Mouse (Mus musculus) embryo, embryonic 11.5 days (tissue): ENCODE data around the gene Gm20388.

ENCODE experiments used
- DNase-seq: peaks from one replicate; pipeline ENCODE4 v3.0.0-alpha.2; 2012; ENCODE audit warnings: low read depth, low spot score

Gm20388 gene

DNA sequence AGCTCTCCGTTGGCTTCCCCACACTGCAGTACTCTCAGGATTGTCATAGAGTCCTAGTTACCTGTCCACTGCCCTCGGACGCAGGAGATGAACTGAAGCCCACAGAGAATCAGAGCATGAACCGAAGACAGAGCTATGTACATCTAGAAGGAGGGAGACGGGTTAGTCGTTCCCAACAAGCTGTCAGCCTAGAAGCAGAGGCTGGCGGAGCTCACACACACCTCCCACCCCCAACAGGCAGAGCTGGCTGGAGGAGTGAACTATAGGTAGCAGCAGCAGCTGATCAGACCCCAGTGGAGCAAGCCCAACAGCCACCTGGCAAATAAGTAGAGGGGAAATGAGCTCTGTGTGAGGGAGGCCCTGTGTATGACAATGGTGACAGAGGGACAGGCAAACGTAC lies 174.1 kb downstream of the Gm20388 start:
- DNase-seq: no peak

DNA sequence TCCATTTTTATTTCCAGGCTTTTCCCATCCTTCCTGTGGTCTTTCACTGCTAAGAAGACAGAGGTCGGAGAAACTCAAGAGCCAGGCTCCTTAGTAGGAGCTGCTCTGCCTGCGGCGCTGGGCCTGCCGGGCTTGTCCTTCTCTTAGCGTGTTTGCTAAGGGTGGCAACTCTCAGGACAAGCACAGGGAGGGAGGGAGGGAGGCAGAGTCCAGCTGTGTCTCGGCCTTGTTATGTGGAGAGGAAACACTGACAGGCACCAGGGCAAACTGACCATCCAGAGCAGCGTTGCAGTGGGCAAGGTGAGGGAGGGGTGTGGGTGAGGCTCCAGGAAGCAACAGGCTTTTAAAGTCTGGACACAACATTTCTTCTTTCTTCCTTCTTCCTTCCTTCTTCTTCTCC lies 178.9 kb downstream of the Gm20388 start:
- no peak for DNase-seq

DNA sequence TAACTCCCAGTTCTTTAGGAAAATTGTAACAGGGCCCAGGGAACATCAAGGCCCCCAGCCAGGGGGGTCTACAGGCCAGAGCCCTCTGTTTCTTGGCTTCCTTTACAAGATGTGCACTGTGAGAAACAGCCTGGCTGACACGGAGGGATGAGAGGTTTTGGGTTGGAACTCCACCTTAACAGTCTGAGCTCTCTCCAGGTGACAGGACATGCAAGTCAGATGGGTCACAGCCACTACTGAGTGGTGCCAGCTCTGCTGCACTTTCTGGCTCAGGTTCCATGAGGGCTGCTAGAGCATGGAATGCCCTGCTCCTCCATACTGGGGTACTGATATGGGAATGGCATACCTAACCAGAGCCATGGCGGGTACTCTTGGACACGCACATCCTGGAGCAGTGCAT lies 180.4 kb downstream of the Gm20388 start:
- no peak for DNase-seq

DNA sequence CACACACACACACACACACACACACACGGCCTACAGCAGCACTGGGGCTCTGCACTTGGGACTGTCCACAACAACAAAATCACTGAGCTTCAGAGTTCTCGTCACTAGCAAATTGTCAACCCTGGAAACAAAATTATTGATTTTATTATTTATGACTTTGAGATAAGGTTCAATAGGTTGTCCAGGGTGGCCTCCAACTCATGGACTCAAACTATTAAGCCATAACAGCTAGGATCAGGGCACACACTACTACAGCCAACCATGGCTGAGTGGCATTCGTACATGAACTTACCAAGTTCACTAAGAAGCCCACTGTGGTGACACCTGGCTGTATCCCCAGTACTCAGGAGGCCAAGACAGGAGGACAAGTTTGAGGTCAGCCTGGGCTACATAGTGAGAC lies 182.5 kb downstream of the Gm20388 start:
- no peak for DNase-seq

DNA sequence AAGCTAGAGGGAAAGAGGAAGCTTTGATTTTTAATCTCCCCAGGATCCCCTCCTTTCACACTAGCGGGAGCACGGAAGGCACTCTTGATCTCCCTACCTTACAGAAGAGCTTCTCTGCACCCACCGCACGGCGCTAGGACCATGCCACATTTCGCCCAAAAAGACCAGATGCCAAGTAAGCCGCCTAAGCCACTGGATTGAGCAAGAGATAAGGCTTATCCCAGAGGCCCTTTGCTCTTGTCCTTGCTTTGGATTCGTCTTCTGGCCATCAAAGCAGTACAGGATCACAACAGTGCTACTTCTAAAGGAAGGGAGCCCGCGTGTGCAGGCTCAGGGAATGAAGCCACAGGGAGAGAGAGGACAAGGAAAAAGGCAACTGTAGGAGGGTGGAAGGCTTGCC lies 184.2 kb downstream of the Gm20388 start:
- no peak for DNase-seq

DNA sequence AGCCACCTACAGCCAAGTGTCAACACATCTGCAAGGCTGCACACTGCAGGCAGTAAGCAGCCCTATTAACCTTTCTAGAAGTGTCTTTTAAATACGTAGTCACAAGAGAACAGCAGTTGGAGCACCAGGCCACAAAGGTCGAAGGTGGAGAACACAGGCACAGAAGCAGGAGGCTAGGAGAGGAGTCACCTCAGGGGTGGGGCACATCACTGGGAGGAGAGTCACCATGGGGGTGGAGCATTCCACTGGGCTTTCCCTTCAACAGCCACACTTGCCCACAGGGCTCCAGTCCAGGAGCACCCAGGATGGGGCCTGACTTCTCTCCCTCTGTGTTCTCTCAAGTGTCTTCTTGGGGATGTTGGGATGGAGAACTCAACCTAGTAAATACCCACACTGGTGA lies 185.8 kb downstream of the Gm20388 start:
- DNase-seq: no peak

DNA sequence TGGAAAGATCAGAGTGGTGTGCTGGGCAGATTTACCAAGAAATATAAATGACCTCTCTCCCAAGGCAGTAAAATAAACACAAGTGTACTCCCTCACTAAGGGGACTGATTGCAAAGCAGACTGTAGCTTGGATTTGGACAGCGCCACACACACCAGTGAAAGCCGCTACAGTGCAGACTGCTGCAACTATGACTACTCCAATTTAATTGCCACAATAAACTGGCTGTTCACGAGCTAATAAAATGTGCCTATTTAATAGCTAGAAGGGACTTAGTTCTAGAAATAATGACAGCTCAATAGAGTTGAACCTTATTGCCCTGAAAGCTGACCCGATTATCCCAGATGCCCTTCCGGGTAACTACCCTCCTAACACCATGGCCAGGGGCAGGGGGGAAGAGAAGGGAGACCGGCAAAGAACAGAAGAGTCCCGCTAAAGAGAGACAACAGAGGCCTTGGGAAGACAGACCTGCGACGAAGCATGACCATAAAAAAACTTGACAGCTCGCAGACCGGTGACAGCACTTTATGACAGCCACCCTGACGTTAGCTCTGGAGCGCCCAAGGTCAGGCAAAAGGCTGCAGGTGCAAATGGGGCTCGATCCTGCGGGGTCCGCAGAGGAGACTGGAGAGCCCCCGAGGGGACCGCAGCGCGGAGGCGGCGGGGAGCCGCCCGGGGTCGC lies 189.9 kb downstream of the Gm20388 start:
- DNase-seq: no peak

DNA sequence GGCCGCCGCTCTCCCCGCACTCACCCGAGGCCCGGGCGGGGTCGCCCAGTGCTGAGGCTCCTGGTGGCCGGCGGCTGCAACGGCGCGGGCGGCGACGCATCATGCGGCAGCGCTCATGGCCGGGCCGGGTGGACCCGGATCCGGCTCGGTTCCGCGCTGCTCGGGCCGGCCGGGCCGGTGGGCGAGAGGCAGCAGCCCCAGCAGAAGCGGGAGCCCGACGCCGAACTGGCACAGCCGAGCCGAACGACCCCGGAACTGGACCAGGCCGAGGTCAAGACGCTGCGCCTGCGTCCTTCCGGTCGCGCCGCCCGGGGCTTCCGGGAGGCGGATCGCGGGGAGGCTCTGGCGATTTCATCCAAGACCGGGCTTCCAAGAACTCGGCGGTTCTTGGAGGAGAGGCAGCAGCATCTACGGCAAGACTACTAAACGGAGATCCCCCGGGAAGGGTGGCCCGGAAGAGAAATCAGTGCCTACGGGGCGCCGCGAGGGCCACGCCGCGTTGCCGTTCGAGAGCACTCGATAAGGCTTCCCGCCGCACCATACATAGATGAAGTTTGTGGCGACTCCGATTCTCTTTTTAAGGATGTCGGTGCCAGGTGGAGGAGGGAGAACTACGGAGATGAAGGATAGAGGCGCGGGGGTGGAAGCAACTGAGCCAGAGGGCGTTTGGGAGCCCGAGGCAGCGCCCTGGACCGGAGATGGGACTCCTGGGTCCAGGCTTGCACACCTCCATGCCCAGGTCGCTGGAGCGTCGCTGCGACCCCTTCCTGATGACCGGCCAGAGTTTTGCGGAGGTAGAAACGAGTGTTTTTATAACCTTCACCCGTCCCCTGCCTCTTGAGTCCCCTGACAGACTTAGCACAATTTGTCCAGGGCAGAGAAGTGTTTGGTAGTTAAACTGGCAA lies 190.7 kb downstream of the Gm20388 start, which contains the start of gene Zdhhc7:
Gene Zdhhc7 (minus strand): TSS at position 415 of the 905 bp plus-strand sequence.
- DNase-seq: no peak

DNA sequence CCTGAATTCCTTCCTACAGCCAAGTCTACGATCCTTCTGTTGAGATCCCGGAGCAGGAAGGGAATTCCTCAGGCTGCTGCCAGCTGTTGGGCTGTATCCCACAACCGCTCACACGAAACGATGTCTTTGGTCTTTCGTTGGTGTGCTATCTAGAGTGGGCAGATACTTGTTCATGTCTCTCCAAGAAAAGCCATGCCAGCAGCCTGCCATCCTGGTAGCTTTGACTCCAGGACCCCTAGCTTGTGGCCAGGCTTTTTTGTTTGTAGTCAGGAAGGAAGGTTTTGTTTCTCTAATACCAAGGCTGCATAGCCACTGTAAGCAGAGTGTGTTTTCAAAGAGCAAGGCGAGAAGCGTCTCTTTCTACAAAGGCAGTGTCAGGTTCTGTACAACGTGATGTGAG lies 193.3 kb downstream of the Gm20388 start:
- no peak for DNase-seq

DNA sequence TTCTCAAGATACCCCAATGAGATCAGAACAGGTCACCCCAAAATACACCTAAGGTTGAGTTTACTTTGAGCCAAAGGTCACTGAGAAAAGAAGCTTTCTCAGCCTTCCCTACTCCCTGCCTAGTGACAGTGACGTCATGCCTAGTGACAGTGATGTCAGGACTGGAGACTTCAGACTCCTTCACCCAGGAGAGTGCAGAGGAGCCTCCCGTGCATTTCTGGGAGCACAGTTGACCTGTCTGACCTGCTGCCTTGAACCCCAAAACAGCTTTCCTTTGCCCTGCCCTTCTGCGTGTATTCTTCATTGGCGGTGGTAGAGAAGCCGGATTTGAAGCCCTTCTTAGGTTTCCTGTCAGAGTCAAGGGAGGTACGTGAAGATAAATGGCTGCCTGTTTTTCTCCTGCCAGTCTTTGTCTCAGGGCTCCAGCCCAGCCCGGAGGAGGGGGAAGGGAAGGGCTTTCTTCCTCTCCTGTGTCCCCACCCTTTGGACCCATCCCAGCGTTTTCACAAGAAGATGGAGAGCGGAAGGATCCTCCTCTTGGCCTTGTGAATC lies 194.2 kb downstream of the Gm20388 start:
- DNase-seq: no peak

DNA sequence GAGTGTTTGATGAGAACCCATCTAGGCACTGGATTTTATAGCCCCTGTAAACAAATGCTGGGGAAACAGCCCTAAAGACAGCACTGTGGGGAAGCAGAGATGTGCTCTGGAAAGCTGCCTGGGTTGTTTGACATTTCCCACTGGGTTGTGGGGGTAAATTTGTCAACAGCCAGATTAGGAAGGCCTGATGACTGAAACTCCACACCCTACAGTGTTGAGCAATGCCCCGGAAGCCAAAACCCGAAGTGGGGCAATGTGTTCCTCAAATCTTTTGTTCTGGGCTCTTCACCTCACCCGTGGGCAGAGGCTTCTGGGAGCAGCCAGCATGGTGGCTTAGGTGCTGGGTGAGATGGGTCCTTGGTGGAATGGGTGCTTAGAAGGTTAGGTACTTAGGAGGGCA lies 198.5 kb downstream of the Gm20388 start:
- no peak for DNase-seq

DNA sequence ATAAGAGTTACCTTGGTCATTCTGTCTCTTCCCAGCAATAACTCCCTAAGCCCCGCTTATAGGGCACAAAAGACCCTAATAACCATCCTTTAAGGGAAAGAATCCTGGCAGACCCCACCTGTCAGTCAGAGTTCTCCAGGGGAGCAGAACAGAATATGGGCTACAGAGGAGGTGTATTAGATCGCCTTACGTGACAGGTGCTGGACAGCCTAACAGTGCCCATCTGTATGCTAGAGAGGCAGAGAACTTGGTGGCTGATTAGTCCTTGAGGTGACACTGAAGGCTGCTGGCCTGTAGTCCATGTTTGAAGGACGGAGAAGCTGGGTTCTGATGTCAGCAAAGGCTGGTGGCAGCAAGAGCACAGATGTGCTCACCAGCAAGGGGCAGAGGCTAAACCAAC lies 200.3 kb downstream of the Gm20388 start:
- DNase-seq: no peak

DNA sequence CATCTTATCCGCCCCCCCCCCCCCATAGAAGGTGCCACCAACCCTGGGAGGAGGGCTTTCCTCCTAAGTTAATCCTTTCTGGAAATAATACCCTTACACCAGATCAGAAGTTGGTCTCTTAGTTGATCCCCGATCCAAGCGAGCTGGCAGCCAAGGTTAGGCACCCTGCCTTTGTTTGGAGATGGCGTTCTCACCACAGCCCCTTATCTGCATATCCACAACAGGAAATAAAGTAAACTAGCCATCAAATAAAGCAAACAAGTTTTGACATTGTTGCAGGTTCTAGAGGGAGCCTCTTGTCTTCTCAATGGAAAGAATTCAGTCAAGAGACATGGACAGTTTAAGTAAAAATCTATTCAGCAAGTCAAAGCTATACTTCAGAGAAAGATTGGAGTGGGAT lies 200.7 kb downstream of the Gm20388 start:
- DNase-seq: no peak

DNA sequence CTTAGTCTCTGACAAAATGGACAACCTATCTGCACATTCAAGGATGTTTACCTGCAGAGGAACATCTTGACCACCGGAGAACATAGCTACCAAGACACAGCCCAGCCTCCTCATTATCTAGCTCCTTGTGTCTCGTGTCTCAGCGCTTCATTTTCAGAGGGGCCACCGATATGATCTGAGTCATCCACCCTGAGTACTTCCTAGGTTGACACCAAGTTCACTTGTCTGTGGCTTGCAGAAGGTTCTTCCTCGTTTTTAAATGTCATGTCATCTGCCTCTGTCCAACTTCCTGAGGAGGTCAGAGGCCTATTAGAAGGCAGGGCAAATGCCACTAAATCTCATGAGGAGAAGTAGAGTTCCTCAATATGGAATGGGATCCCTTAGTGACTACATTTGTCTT lies 201.9 kb downstream of the Gm20388 start:
- no peak for DNase-seq

DNA sequence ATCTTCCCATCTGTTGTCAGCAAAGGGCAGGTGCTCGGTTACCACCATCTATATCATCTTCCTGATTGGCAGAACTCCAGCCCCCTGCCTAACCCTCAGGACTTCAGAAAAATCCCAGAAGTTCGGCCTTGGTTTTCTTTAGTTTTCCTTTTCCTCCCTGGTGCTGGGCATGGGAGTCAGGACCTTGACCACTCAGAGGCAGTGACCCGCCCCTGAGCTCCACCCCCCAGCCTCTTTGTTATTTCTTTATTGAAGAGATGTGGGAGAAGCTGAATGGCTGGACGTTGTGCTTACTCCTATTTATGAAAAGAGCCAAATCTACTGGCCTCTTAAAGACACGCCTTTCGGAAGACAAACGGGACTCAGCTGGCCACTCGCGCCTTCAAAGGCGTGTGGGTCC lies 202.7 kb downstream of the Gm20388 start:
- no peak for DNase-seq

DNA sequence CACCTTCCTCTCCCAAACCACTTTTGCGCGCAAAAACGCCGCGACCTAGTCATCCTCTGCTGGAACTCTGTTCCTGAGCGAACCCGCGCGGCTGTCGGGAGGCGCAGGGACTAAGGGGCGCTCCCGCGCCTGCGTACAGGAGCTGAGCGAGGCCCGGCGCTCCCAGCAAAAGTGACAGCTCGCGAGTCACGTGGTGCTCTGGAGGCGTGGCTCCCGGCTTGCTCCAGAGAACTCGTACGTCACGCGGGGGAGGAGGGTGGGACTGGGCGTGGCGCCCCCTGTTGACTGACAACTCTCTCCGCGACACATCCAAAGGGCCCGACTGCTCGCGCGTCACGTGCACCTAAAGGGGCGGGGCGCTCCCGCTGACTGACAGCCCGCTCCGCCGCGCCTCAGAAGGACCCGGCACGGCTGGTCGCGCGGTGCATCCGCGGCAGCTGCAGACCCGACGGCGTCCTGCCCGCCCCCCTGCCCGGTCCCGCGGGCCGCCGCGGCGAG lies 203.2 kb downstream of the Gm20388 start, which contains the start of gene 6430548M08Rik:
Gene 6430548M08Rik (plus strand): TSS at position 395 of the 498 bp plus-strand sequence.
- DNase-seq: peak; percentile 100

DNA sequence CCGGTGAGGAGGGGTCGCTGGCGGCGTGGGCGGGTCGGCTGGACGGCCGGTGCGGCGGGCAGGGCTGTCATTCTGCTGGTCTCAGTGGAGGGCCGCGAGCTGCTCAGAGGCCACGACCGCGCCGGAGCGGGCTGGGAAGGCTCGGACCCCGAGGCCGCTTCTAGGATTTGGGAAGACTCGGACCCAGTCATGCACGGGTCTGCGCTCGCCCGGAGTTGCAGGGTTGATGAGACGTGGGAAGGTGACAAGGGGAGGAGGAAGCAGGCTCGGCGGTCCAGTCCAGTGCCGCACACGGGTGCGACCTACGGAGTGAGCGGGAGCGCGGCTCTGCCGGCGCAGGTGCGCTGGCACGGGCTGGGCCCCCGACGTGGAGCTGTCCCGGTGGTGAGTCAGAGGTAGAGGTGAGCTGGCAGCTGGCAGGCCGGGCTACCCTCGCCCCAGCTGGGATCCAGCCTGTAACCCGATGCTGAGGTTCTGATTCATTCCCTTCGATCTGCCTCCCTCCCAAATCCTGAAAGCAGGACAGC lies 203.7 kb downstream of the Gm20388 start:
- DNase-seq: no peak

DNA sequence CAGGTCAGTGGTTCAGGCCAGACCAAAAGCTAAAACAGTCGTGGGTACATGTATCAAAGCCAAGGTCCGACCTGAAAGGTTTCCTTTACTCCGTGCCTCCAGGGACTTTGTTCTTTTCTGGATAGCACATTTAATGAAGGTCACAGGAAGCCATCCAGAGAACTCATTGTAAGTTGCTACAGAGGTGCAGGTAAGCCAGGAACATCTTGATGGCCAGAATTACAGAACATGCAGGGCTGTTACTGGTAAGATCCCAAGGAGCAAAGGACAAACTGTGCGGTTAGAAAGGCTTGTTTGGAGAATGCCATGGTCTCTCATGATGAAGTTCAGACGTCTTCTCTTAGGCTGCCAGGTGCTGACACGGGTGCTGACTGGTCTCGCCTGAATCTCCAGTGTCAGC lies 206.0 kb downstream of the Gm20388 start:
- DNase-seq: no peak

DNA sequence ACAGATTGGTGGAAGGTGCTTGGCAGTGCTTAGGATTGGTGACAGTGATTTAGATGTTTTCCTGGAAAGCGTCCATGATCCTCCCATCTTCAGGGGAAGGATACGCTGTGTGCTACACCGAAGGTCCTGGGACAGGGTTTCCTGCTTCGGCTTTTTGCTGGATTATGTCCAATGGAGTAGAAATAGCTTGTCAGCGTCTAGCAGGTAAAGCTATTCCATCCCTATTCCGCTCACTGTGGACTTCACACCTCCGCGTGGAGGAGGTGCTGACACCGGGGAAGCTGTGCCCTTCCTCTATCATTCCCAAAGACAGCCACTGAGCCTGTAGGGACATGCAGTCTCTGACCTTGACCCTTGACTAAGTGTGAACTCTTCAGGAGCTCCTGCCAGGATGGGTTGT lies 207.5 kb downstream of the Gm20388 start:
- no peak for DNase-seq

DNA sequence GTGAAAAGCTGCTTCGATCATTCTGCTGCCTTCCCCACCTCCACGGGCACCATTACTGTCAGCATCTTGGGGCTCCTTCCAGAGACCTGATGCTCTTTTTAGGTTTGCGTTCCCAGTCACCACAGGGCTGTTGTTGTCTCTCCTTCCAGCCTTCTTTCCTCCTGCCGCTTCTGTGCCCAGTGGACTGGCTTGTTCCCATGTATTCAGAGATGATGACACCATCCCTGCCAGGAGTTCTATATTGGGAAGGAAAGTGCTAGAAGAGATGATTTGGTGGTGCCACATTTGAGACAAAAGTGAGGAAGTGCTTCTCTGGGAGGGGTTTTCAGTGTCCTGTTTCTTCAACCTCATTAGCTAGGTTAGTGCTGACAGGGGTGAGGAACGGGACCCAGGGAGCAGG lies 208.2 kb downstream of the Gm20388 start:
- no peak for DNase-seq

DNA sequence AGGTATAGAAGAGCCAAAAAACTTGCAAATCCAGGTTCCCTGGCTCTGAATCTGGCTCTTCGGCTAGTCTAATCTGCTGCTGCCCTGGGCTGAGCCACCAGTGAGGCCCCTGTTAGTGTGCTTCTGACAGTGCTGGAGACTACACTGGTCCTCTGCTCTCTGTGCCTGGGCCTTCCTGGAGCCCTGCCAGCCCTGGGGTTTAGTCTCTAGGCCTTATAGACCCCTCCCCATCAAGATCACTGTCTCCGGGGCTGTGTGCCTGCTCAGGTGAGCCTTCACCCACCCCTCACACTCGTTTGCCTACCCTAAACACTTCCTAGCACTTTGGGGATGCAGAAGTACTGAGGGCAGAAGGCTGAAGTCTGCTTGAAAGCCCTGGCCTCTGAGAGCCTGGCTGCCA lies 208.8 kb downstream of the Gm20388 start:
- no peak for DNase-seq

DNA sequence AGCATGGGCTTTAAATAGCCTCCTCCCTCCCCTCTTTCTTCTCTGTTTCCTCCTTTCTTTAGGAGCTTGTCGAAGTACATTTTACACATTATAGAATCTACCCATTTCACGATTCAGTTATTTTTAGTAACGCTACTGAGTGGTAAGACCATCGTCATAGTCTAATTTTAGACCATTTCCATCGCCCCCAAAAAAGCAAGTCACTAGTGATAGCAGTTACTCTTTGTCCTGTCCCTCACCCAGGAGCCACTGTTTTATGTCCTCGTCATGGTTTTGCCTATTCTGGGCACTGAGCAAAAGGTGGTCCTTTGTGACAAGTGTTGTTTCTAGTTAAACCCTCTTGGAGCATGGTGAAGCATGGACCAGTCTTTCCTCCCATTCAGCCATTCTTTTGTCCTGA lies 209.3 kb downstream of the Gm20388 start:
- no peak for DNase-seq
